Mouse (Mus musculus) retina, embryonic 14.5 days (tissue): ENCODE results near the gene Cyp3a41a.
"Not testable (repeated sequence)": the region's sequence is repeated elsewhere in the genome, so short reads cannot be mapped to it uniquely, and the experiment has no call there.

Experiments
- DNase-seq: peaks from one replicate; pipeline ENCODE4 v3.0.0-alpha.2; 2015; ENCODE audit warnings: low spot score

Cyp3a41a gene

DNA sequence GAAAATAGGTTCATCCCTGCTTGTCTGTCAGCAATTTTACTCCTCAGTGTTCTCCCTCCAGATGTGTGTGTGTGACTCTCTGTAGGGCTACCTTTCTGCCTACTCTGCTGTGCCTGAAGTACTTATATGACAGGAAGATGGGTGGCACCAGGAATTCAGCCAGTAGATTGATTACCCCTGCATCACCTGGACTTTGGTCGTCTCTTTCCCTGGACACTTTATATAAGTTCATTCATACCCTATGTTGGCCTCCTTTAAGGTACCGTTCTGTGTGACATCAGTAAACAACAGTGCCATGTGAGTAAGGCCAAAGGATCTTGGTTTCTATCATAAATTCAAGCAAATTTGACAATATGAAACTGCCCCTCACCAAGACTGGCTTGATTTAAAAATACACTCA, at the start of gene Cyp3a41a:
Cyp3a41a (minus strand) TSS at position 101 of the 400 bp plus-strand sequence.
- not testable (repeated sequence) for DNase-seq

DNA sequence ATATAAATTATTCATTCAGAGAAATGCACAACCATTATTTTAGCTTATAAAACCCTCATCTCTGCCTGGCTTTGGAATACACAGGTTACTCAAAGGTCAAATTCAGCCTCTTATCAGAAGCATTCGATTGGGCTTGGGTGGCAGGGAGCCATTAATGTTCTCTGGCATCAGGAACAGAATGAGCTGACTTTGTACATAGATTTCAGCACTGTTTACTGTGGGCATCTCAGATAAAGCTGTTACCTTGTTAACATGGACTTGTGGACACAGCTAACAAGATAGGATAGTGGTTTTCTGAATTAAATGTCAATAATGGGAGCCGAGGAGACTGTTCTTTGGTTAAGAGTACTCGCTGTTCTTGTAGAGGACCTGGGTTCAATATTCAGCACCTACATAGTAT, 17.6 kb upstream of the Cyp3a41a start:
- DNase-seq, result not testable (repeated sequence)

DNA sequence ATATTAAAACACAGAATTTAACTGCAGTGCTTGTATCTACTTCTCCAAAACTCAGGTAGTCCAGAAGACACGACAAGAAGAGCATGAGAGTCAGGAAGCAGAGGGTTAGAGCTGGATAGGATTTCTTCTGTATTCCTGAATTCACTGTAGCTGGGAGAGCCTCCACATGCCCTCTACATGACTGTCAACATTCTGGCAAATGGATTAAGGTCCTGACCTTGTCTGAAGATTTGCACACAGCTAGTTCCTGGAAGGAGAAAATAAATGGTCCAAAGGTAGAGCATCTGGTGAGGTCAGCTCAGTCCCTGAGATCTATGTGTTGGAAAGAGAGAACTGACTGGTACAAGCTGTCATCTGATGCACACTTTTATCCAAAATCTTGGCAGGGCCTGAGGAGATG, 5.6 kb downstream of the Cyp3a41a start:
- DNase-seq, result not testable (repeated sequence)

- DNase-seq, result not testable (repeated sequence)
These were observed 12.6 kb downstream of the Cyp3a41a start for GRCm38 (mm10) chr5:145707372-145707771.

DNA sequence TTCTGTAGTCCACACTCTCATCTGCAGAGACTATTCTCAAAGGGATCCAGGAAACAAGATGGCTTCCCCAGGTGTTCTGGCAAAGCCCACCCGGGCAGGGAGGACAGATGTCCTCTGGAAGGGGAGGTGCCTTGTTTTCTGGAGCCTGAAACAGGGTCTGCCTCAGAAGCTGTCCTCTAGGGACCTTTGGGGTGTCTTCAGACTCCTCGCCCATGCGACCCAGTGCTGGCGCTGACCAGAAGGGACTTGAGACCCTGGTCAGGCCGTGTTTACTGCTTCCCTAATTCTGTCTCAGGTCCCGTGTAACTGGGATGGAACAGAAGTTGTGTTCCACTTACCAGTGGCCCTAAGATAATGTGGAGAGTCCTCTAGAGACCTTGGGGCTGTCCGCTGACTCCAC, 57.9 kb downstream of the Cyp3a41a start:
- DNase-seq, result no peak

DNA sequence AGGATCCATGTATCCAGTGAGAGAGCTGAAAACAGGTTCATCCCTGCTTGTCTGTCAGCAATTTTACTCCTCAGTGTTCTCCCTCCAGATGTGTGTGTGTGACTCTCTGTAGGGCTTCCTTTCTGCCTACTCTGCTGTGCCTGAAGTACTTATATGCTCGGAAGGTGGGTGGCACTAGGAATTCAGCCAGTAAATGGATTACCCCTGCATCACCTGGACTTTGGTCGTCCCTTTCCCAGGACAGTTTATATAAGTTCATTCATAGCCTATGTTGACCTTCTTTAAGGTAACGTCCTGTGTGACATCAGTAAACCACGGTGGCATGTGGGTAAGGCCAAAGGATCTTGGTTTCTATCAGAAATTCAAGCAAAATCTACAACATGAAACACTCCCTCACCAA, 72.2 kb downstream of the Cyp3a41a start:
- no peak for DNase-seq
